Mouse (Mus musculus) forebrain, postnatal 0 days (tissue): ENCODE measurements around the gene Ggnbp2. TPM values are rescaled to one million over a fixed set of nuclear protein-coding genes. Genes with fewer than 3 reads are reported as not detected.

Source experiments
- ATAC-seq: fragments of 200-750 bp; cut with Nextera tagmentation; 2 replicates; pipeline ENCODE4 v1.8.0; 2017; ENCODE audit warnings: mild to moderate bottlenecking, moderate library complexity
- DNase-seq: peaks from one replicate; pipeline ENCODE4 v3.0.0-alpha.2; 2015
- H3K27ac ChIP-seq: fragments of 300-500 bp; sonication (generic); 2 replicates; pipeline ENCODE4 v1.5.1; 2014; ENCODE audit warnings: low read depth, mild to moderate bottlenecking, antibody characterized with exemption, low read length, moderate library complexity, mixed read lengths
- H3K27me3 ChIP-seq: fragments of 300-500 bp; sonication (generic); 2 replicates; pipeline ENCODE4 v1.6.1; 2014; ENCODE audit warnings: mild to moderate bottlenecking, low read length, mixed read lengths; ENCODE audit not compliant: insufficient read depth
- H3K36me3 ChIP-seq: fragments of 300-500 bp; sonication (generic); 2 replicates; pipeline ENCODE4 v1.6.1; 2014; ENCODE audit warnings: mild to moderate bottlenecking, moderate library complexity; ENCODE audit not compliant: insufficient read depth
- H3K4me1 ChIP-seq: fragments of 300-500 bp; sonication (generic); 2 replicates; pipeline ENCODE4 v1.6.1; 2014; ENCODE audit warnings: antibody characterized with exemption; ENCODE audit not compliant: insufficient read depth
- H3K4me2 ChIP-seq: fragments of 300-500 bp; sonication (generic); 2 replicates; pipeline ENCODE4 v1.6.1; 2014; ENCODE audit warnings: low read depth, mild to moderate bottlenecking, moderate library complexity
- H3K4me3 ChIP-seq: fragments of 300-500 bp; sonication (generic); 2 replicates; pipeline ENCODE4 v1.5.1; 2014; ENCODE audit warnings: low read depth, low read length, mixed read lengths
- H3K9ac ChIP-seq: fragments of 300-500 bp; sonication (generic); 2 replicates; pipeline ENCODE4 v1.6.1; 2014; ENCODE audit warnings: mild to moderate bottlenecking
- H3K9me3 ChIP-seq: fragments of 300-500 bp; sonication (generic); 2 replicates; pipeline ENCODE4 v1.6.1; 2016; ENCODE audit warnings: low read length
- CTCF ChIP-seq: sonication (generic); IDR thresholded peaks from 2 replicates; pipeline ENCODE4 v1.5.1; 2016; ENCODE audit warnings: antibody characterized with exemption, control low read depth, low read depth
- WGBS: fragments of 180-500 bp; shearing (Covaris S2); extraction: QIAGEN DNeasy Blood & Tissue Kit; methylation state at CpG from one replicate; pipeline ENCODE4 v1.1.7; 2014; 5-methylcytosine and 5-hydroxymethylcytosine counted together
- polyA plus RNA-seq: library from polyadenylated mRNA; unstranded; fragments of >200 nt; fragmentation: Nextera tagmentation; extraction: Ambion mirVana; gene quantifications from 2 replicates; pipeline ENCODE4 v1.2.1, GENCODE M21; 2015
- total RNA-seq: library from RNA; depleted of rRNA; stranded (reverse); fragments of >200 nt; gene quantifications from 2 replicates; pipeline ENCODE4 v1.2.3, GENCODE M21; 2014

Gene Ggnbp2
- total and polyA plus RNA-seq, 2 experiments from 2014 or later: 68.2 to 70.8 TPM

GRCm38 (mm10) chr11:84914673-84915072 is 44.1 kb upstream of the Ggnbp2 start:
- H3K4me2 ChIP-seq: no peak overlapping the region
- DNase-seq: no peak
- H3K9ac ChIP-seq: no peak overlapping the region

GRCm38 (mm10) chr11:84910411-84910810 is 39.8 kb upstream of the Ggnbp2 start:
- Histone ChIP-seq H3K36me3 (peaks cover 70% of the 10 kb centered on the region), H3K4me1 (peaks cover 7% of the 10 kb centered on the region; the same call in 1 of the 2 replicates), H3K4me2 (no peak overlapping the region), H3K4me3 (no peak overlapping the region), H3K9me3 (no peaks in the 10 kb centered on the region), H3K9ac (no peak overlapping the region), H3K27me3 (no peaks in the 10 kb centered on the region), H3K27ac (no peak overlapping the region)
- DNase-seq (no peak), ATAC-seq (no peak)
- TF ChIP-seq CTCF: no peak
- 50% methylated on average over 4 of the region's 4 CpGs for WGBS

More at GRCm38 (mm10) chr11:84914673-84915072, 44.1 kb upstream of the Ggnbp2 start:
- Histone ChIP-seq H3K4me1 (peaks cover 7% of the 10 kb centered on the region; the same call in 1 of the 2 replicates), H3K27ac (no peak overlapping the region), H3K27me3 (no peaks in the 10 kb centered on the region), H3K4me3 (no peak overlapping the region), H3K9me3 (no peaks in the 10 kb centered on the region), H3K36me3 (peaks cover 31% of the 10 kb centered on the region)
- ATAC-seq: no peak
- WGBS: 84% methylated on average over 5 of the region's 5 CpGs
- 0 out of 2 replicates have a peak, but pooled peaks have one; percentile 6 for TF ChIP-seq CTCF

- no peaks in the 10 kb centered on the region for H3K9me3 ChIP-seq
- ATAC-seq: no peak
- no peak overlapping the region for H3K9ac ChIP-seq
- no peak for TF ChIP-seq CTCF
- no peak overlapping the region for H3K4me2 ChIP-seq
- H3K4me1 ChIP-seq: no peaks in the 10 kb centered on the region
- DNase-seq: no peak
- H3K4me3 ChIP-seq: no peak overlapping the region
- no peaks in the 10 kb centered on the region for H3K27me3 ChIP-seq
- H3K36me3 ChIP-seq: peaks cover 79% of the 10 kb centered on the region
- 94% methylated on average over 6 of the region's 6 CpGs for WGBS
- H3K27ac ChIP-seq: no peak overlapping the region
These were observed 37.9 kb upstream of the Ggnbp2 start for GRCm38 (mm10) chr11:84908480-84908879.

- Histone ChIP-seq H3K4me2 (no peak overlapping the region), H3K36me3 (peaks cover 85% of the 10 kb centered on the region), H3K9ac (no peak overlapping the region), H3K27me3 (no peaks in the 10 kb centered on the region), H3K4me3 (no peak overlapping the region), H3K9me3 (no peaks in the 10 kb centered on the region), H3K4me1 (no peaks in the 10 kb centered on the region), H3K27ac (no peak overlapping the region)
- 87% methylated on average over 3 of the region's 3 CpGs for WGBS
- TF ChIP-seq CTCF: no peak
- ATAC-seq (no peak), DNase-seq (no peak)
These were observed 36.5 kb upstream of the Ggnbp2 start for GRCm38 (mm10) chr11:84907081-84907480.

- Histone ChIP-seq H3K9me3 (no peaks in the 10 kb centered on the region), H3K36me3 (peaks cover 90% of the 10 kb centered on the region)
These were observed 34.1 kb upstream of the Ggnbp2 start for GRCm38 (mm10) chr11:84904597-84905144.

GRCm38 (mm10) chr11:84893113-84893512 is 22.5 kb upstream of the Ggnbp2 start:
- no peaks in the 10 kb centered on the region for H3K27me3 ChIP-seq
- H3K9ac ChIP-seq: no peak overlapping the region
- H3K9me3 ChIP-seq: no peaks in the 10 kb centered on the region
- no peak overlapping the region for H3K4me3 ChIP-seq
- no peak overlapping the region for H3K4me2 ChIP-seq
- no peak for TF ChIP-seq CTCF
- H3K4me1 ChIP-seq: no peaks in the 10 kb centered on the region
- WGBS: 89% methylated on average over 15 of the region's 15 CpGs
- ATAC-seq (no peak), DNase-seq (no peak)
- H3K27ac ChIP-seq: no peak overlapping the region
- peaks cover 42% of the 10 kb centered on the region for H3K36me3 ChIP-seq

More at GRCm38 (mm10) chr11:84904597-84905144, 34.1 kb upstream of the Ggnbp2 start:
- Histone ChIP-seq H3K9ac (no peak overlapping the region), H3K4me1 (no peaks in the 10 kb centered on the region), H3K27ac (no peak overlapping the region), H3K27me3 (no peaks in the 10 kb centered on the region), H3K4me2 (no peak overlapping the region), H3K4me3 (no peak overlapping the region)
- no peak for ATAC-seq
- no peak for DNase-seq
- WGBS: 89% methylated on average over 9 of the region's 9 CpGs
- TF ChIP-seq CTCF: no peak

GRCm38 (mm10) chr11:84891705-84892104 is 21.1 kb upstream of the Ggnbp2 start:
- H3K9me3 ChIP-seq: no peaks in the 10 kb centered on the region
- H3K36me3 ChIP-seq: peaks cover 42% of the 10 kb centered on the region
- no peak overlapping the region for H3K27ac ChIP-seq
- DNase-seq: no peak
- no peaks in the 10 kb centered on the region for H3K27me3 ChIP-seq
- H3K9ac ChIP-seq: no peak overlapping the region
- WGBS: 91% methylated on average over 7 of the region's 7 CpGs
- no peak overlapping the region for H3K4me3 ChIP-seq
- no peaks in the 10 kb centered on the region for H3K4me1 ChIP-seq
- no peak overlapping the region for H3K4me2 ChIP-seq
- no peak for TF ChIP-seq CTCF
- ATAC-seq: no peak
